Mouse (Mus musculus): ENCODE data around the gene Asb16. TPM values are rescaled to one million over a fixed set of nuclear protein-coding genes. Genes with fewer than 3 reads are reported as not detected.
"Not testable (repeated sequence)": the region's sequence is repeated elsewhere in the genome, so short reads cannot be mapped to it uniquely, and the experiment has no call there.

The Asb16 gene
- polyA plus RNA-seq, 1 experiment from 2014 or later: 0.09 TPM

GRCm38 (mm10) chr11:102265816-102266215 lies 2.7 kb upstream of the Asb16 start:
- H3K4me2 ChIP-seq (replicated peaks; ENCODE audit: low read depth): no peak overlapping the region
- no peaks in the 10 kb centered on the region; the same call in 1 of the 2 replicates for H3K36me3 ChIP-seq (ENCODE audit: control insufficient read depth, insufficient read depth)
- H3K9ac ChIP-seq (ENCODE audit: low read depth, low read length): no peak overlapping the region
- TF ChIP-seq CTCF (IDR thresholded peaks at IDR 0.05; ENCODE audit: low read depth): no peak
- H3K4me1 ChIP-seq (replicated peaks; ENCODE audit: control insufficient read depth, insufficient read depth, low read length): no peaks in the 10 kb centered on the region
- ATAC-seq: no peak
- H3K4me3 ChIP-seq (ENCODE audit: low read depth, low read length): no peak overlapping the region
- H3K9me3 ChIP-seq (ENCODE audit: control insufficient read depth): no peaks in the 10 kb centered on the region
- no peaks in the 10 kb centered on the region for H3K27me3 ChIP-seq (replicated peaks; ENCODE audit: control insufficient read depth, insufficient read depth, low read length)
- no peak overlapping the region for H3K27ac ChIP-seq (ENCODE audit: low read depth, low read length)
- WGBS: 66% methylated on average over 14 of the region's 14 CpGs

- 86% methylated on average over 8 of the region's 8 CpGs for WGBS
- no peak overlapping the region for H3K4me2 ChIP-seq (replicated peaks; ENCODE audit: low read depth)
- TF ChIP-seq CTCF (IDR thresholded peaks at IDR 0.05; ENCODE audit: low read depth): no peak
- no peaks in the 10 kb centered on the region; the same call in 1 of the 2 replicates for H3K36me3 ChIP-seq (ENCODE audit: control insufficient read depth, insufficient read depth)
- no peak overlapping the region for H3K27ac ChIP-seq (ENCODE audit: low read depth, low read length)
- H3K4me3 ChIP-seq (ENCODE audit: low read depth, low read length): no peak overlapping the region
- H3K27me3 ChIP-seq (replicated peaks; ENCODE audit: control insufficient read depth, insufficient read depth, low read length): no peaks in the 10 kb centered on the region
- H3K9me3 ChIP-seq (ENCODE audit: control insufficient read depth): no peaks in the 10 kb centered on the region
- H3K9ac ChIP-seq (ENCODE audit: low read depth, low read length): no peak overlapping the region
- ATAC-seq: no peak
- H3K4me1 ChIP-seq (replicated peaks; ENCODE audit: control insufficient read depth, insufficient read depth, low read length): no peaks in the 10 kb centered on the region
These were observed 1.8 kb upstream of the Asb16 start for GRCm38 (mm10) chr11:102266631-102267355.

- no peak overlapping the region for H3K4me3 ChIP-seq (ENCODE audit: low read depth, low read length)
- WGBS: 5% methylated on average over 11 of the region's 11 CpGs
- H3K36me3 ChIP-seq (ENCODE audit: control insufficient read depth, insufficient read depth): no peaks in the 10 kb centered on the region
- H3K27me3 ChIP-seq (replicated peaks; ENCODE audit: control insufficient read depth, insufficient read depth, low read length): no peaks in the 10 kb centered on the region
- H3K4me2 ChIP-seq (replicated peaks; ENCODE audit: low read depth): no peak overlapping the region
- H3K9ac ChIP-seq (ENCODE audit: low read depth, low read length): no peak overlapping the region
- peak; percentile 36; the same call in 1 of the 2 replicates for ATAC-seq
- H3K9me3 ChIP-seq (ENCODE audit: control insufficient read depth): no peaks in the 10 kb centered on the region
- no peaks in the 10 kb centered on the region for H3K4me1 ChIP-seq (replicated peaks; ENCODE audit: control insufficient read depth, insufficient read depth, low read length)
- H3K27ac ChIP-seq (ENCODE audit: low read depth, low read length): no peak overlapping the region
- peak; percentile 85 for TF ChIP-seq CTCF (IDR thresholded peaks at IDR 0.05; ENCODE audit: low read depth)
These were observed 1.1 kb upstream of the Asb16 start for GRCm38 (mm10) chr11:102267480-102267879.

GRCm38 (mm10) chr11:102276411-102276915 lies 7.9 kb downstream of the Asb16 start:
- peak; percentile 64 for ATAC-seq
- H3K4me2 ChIP-seq (replicated peaks; ENCODE audit: low read depth): peak overlapping the region; percentile 63
- H3K27ac ChIP-seq (ENCODE audit: low read depth, low read length): no peak overlapping the region
- no peaks in the 10 kb centered on the region for H3K27me3 ChIP-seq (replicated peaks; ENCODE audit: control insufficient read depth, insufficient read depth, low read length)
- peak overlapping the region; percentile 40; the same call in 1 of the 2 replicates for H3K9ac ChIP-seq (ENCODE audit: low read depth, low read length)
- WGBS: 1% methylated on average over 33 of the region's 33 CpGs
- peaks cover 3% of the 10 kb centered on the region; the same call in 1 of the 2 replicates for H3K4me1 ChIP-seq (replicated peaks; ENCODE audit: control insufficient read depth, insufficient read depth, low read length)
- TF ChIP-seq CTCF (IDR thresholded peaks at IDR 0.05; ENCODE audit: low read depth): peak; percentile 23; the same call in 1 of the 2 replicates
- H3K36me3 ChIP-seq (ENCODE audit: control insufficient read depth, insufficient read depth): no peaks in the 10 kb centered on the region
- H3K4me3 ChIP-seq (ENCODE audit: low read depth, low read length): peak overlapping the region; percentile 25
- no peaks in the 10 kb centered on the region for H3K9me3 ChIP-seq (ENCODE audit: control insufficient read depth)

- H3K27ac ChIP-seq (ENCODE audit: low read depth, low read length): no peak overlapping the region
- no peak for ATAC-seq
- no peaks in the 10 kb centered on the region for H3K27me3 ChIP-seq (replicated peaks; ENCODE audit: control insufficient read depth, insufficient read depth, low read length)
- no peak for TF ChIP-seq CTCF (IDR thresholded peaks at IDR 0.05; ENCODE audit: low read depth)
- no peak overlapping the region for H3K4me3 ChIP-seq (ENCODE audit: low read depth, low read length)
- H3K9ac ChIP-seq (ENCODE audit: low read depth, low read length): no peak overlapping the region
- 82% methylated on average over 9 of the region's 12 CpGs for WGBS
- H3K4me1 ChIP-seq (replicated peaks; ENCODE audit: control insufficient read depth, insufficient read depth, low read length): peaks cover 3% of the 10 kb centered on the region; the same call in 1 of the 2 replicates
- no peaks in the 10 kb centered on the region for H3K36me3 ChIP-seq (ENCODE audit: control insufficient read depth, insufficient read depth)
- no peaks in the 10 kb centered on the region for H3K9me3 ChIP-seq (ENCODE audit: control insufficient read depth)
- no peak overlapping the region for H3K4me2 ChIP-seq (replicated peaks; ENCODE audit: low read depth)
These were observed 9.2 kb downstream of the Asb16 start for GRCm38 (mm10) chr11:102277754-102278153.

- no peaks in the 10 kb centered on the region for H3K27me3 ChIP-seq (replicated peaks; ENCODE audit: control insufficient read depth, insufficient read depth, low read length)
- ATAC-seq: no peak
- H3K4me2 ChIP-seq (replicated peaks; ENCODE audit: low read depth): no peak overlapping the region
- H3K4me1 ChIP-seq (replicated peaks; ENCODE audit: control insufficient read depth, insufficient read depth, low read length): peaks cover 3% of the 10 kb centered on the region; the same call in 1 of the 2 replicates
- no peaks in the 10 kb centered on the region for H3K9me3 ChIP-seq (ENCODE audit: control insufficient read depth)
- no peak overlapping the region for H3K27ac ChIP-seq (ENCODE audit: low read depth, low read length)
- H3K4me3 ChIP-seq (ENCODE audit: low read depth, low read length): no peak overlapping the region
- H3K9ac ChIP-seq (ENCODE audit: low read depth, low read length): no peak overlapping the region
- no peak for TF ChIP-seq CTCF (IDR thresholded peaks at IDR 0.05; ENCODE audit: low read depth)
- H3K36me3 ChIP-seq (ENCODE audit: control insufficient read depth, insufficient read depth): no peaks in the 10 kb centered on the region
- WGBS: 89% methylated on average over 3 of the region's 3 CpGs
These were observed 11.1 kb downstream of the Asb16 start for GRCm38 (mm10) chr11:102279595-102279994.

- not testable (repeated sequence) for ATAC-seq; H3K9ac ChIP-seq (ENCODE audit: low read depth, low read length); H3K9me3 ChIP-seq (ENCODE audit: control insufficient read depth); H3K4me3 ChIP-seq (ENCODE audit: low read depth, low read length); H3K27ac ChIP-seq (ENCODE audit: low read depth, low read length); H3K27me3 ChIP-seq (replicated peaks; ENCODE audit: control insufficient read depth, insufficient read depth, low read length); H3K4me1 ChIP-seq (replicated peaks; ENCODE audit: control insufficient read depth, insufficient read depth, low read length); H3K36me3 ChIP-seq (ENCODE audit: control insufficient read depth, insufficient read depth); H3K4me2 ChIP-seq (replicated peaks; ENCODE audit: low read depth)
- 66% methylated on average over 6 of the region's 6 CpGs for WGBS
These were observed 11.7 kb downstream of the Asb16 start for GRCm38 (mm10) chr11:102280267-102280666.
